Mouse (Mus musculus) megakaryocyte-erythroid progenitor cell, adult 5-6 weeks (primary cell): ENCODE measurements around the gene Trim7. TPM values are rescaled to one million over a fixed set of nuclear protein-coding genes. Genes with fewer than 3 reads are reported as not detected.
"Not testable (repeated sequence)": the region's sequence is repeated elsewhere in the genome, so short reads cannot be mapped to it uniquely, and the experiment has no call there.

Experiments used
- ATAC-seq: replicated peaks from 2 replicates; pipeline ENCODE4 v1.8.0; 2016; ENCODE audit warnings: mild to moderate bottlenecking, inconsistent platforms; ENCODE audit not compliant: severe bottlenecking, poor library complexity, low FRiP score, low TSS enrichment
- total RNA-seq, 2 experiments: library from RNA; stranded (forward) in 1 of 2; stranded (reverse) in 1 of 2; fragments of 200-1000, 215-1000 nt in 1 of 2; fragments of >200 nt in 1 of 2; fragmentation: Nextera tagmentation in 1 of 2; gene quantifications; 2 replicates each; pipeline ENCODE4 v1.2.3; 2014 to 2017

The Trim7 gene
- total RNA-seq, 2 experiments from 2014 or later: 0.75 TPM; not detected in 1

- ATAC-seq: 0 out of 2 replicates have a peak, but pooled peaks have one; percentile 3
Measured at GRCm38 (mm10) chr11:48871817-48872541, 46.0 kb downstream of the Trim7 start.

GRCm38 (mm10) chr11:48872695-48873300, 46.9 kb downstream of the Trim7 start:
- no peak for ATAC-seq

GRCm38 (mm10) chr11:48873591-48874290, 47.8 kb downstream of the Trim7 start:
- peak; percentile 82 for ATAC-seq

GRCm38 (mm10) chr11:48874465-48874864, 48.5 kb downstream of the Trim7 start:
- peak; percentile 26 for ATAC-seq

GRCm38 (mm10) chr11:48875343-48875837, 49.5 kb downstream of the Trim7 start:
- not testable (repeated sequence) for ATAC-seq

GRCm38 (mm10) chr11:48876680-48877079, 50.7 kb downstream of the Trim7 start:
- no peak for ATAC-seq

GRCm38 (mm10) chr11:48898812-48899431, 73.0 kb downstream of the Trim7 start:
- ATAC-seq: no peak

GRCm38 (mm10) chr11:48900654-48901566, 75.0 kb downstream of the Trim7 start:
- not testable (repeated sequence) for ATAC-seq

GRCm38 (mm10) chr11:48901567-48901930, 75.6 kb downstream of the Trim7 start:
- ATAC-seq: not testable (repeated sequence)

Other genes starting within 250 kb of the Trim7 start
- 2,653 and 3,048 TPM in 2 replicates for gene Rack1, start 25.8 kb upstream of the Trim7 start, total RNA-seq (2014; fragmentation: Nextera tagmentation)
- 1,625 and 1,902 TPM in 2 replicates for gene Rack1, start 25.8 kb upstream of the Trim7 start, total RNA-seq (2017)
- 16.0 and 19.8 TPM in 2 replicates for gene Trim41, start 8.8 kb upstream of the Trim7 start, total RNA-seq (2014; fragmentation: Nextera tagmentation)
- gene Trim41, start 8.8 kb upstream of the Trim7 start, total RNA-seq (2017): 18.6 and 64.6 TPM in 2 replicates
- gene Gm12184, start 515 bp downstream of the Trim7 start, total RNA-seq (2014; fragmentation: Nextera tagmentation): 10.6 and 12.0 TPM in 2 replicates
- 6.7 and 9.1 TPM in 2 replicates for gene Gm12184, start 515 bp downstream of the Trim7 start, total RNA-seq (2017)
- 37.4 and 43.3 TPM in 2 replicates for gene Irgm1, start 45.5 kb downstream of the Trim7 start, total RNA-seq (2014; fragmentation: Nextera tagmentation)
- 53.9 and 61.5 TPM in 2 replicates for gene Irgm1, start 45.5 kb downstream of the Trim7 start, total RNA-seq (2017)
- not detected in 2 replicates for gene Gm5431, start 76.1 kb downstream of the Trim7 start, total RNA-seq (2014; fragmentation: Nextera tagmentation)
- gene Gm5431, start 76.1 kb downstream of the Trim7 start, total RNA-seq (2017): not detected in 2 replicates
- 4.3 and 12.2 TPM in 2 replicates for gene Psme2b, start 120.0 kb downstream of the Trim7 start, total RNA-seq (2014; fragmentation: Nextera tagmentation)
- gene Psme2b, start 120.0 kb downstream of the Trim7 start, total RNA-seq (2017): 23.3 and 33.0 TPM in 2 replicates
- 0.25 and 0.70 TPM in 2 replicates for gene Olfr56, start 152.7 kb downstream of the Trim7 start, total RNA-seq (2014; fragmentation: Nextera tagmentation)
- 0.38 and 2.4 TPM in 2 replicates for gene Olfr56, start 152.7 kb downstream of the Trim7 start, total RNA-seq (2017)
- gene 9930111J21Rik1, start 153.3 kb downstream of the Trim7 start, total RNA-seq (2014; fragmentation: Nextera tagmentation): 0.33 and 1.4 TPM in 2 replicates
- 1.7 TPM in 1 of 2 replicates, not detected in the other for gene 9930111J21Rik1, start 153.3 kb downstream of the Trim7 start, total RNA-seq (2017)
- gene Gm12185, start 166.1 kb downstream of the Trim7 start, total RNA-seq (2014; fragmentation: Nextera tagmentation): 0.04 TPM in 1 of 2 replicates, not detected in the other
- 26.5 and 30.5 TPM in 2 replicates for gene Gm12185, start 166.1 kb downstream of the Trim7 start, total RNA-seq (2017)
- 0.17 and 0.81 TPM in 2 replicates for gene Tgtp1, start 168.0 kb downstream of the Trim7 start, total RNA-seq (2014; fragmentation: Nextera tagmentation)
- 5.9 and 15.5 TPM in 2 replicates for gene Tgtp1, start 168.0 kb downstream of the Trim7 start, total RNA-seq (2017)
- gene 9930111J21Rik2, start 225.1 kb downstream of the Trim7 start, total RNA-seq (2014; fragmentation: Nextera tagmentation): 1.5 and 3.2 TPM in 2 replicates
- gene 9930111J21Rik2, start 225.1 kb downstream of the Trim7 start, total RNA-seq (2017): 3.8 and 4.5 TPM in 2 replicates
- 29.8 and 46.3 TPM in 2 replicates for gene Tgtp2, start 238.1 kb downstream of the Trim7 start, total RNA-seq (2014; fragmentation: Nextera tagmentation)
- gene Tgtp2, start 238.1 kb downstream of the Trim7 start, total RNA-seq (2017): 234 and 352 TPM in 2 replicates